16 mouse cellular contexts compared by ENCODE assay signal in the genomic region with DNA sequence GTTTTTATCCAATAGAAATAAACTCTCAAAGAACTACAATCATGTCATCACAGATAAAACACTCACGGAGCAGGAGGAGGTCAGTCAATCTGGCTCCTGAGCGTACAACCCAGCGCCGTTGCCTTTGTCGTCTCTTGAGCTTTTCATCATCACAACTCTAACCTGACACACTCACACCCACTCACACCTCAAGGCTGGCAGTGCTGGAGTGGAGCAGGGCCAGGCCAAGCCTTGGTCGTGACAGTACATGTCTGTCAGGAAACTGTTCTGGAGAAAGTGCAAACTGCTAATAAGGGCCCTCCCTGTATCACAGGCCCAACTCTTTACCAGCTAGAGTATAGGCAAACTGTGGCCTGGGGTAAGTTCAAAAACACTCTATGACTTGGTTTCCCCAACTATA.
DNase-seq lines count a peak whose midpoint lies in the region; ATAC-seq and TF ChIP-seq lines count a peak whose summit lies in the region.
"Had no signal": no experiment of that assay in that cellular context is flagged by ENCODE, and none has a peak within 500 bp of the region (broad histone marks: within the 10 kb centered on the region; RNA-seq: fewer than 3 reads in every experiment).

No protein-coding gene starts in this region.

- no peak for ATAC-seq in heart, postnatal 0 days (ENCODE audit: insufficient read depth, low read depth)
- ATAC-seq in embryonic facial prominence, embryonic 11.5 days (replicated peaks; ENCODE audit: insufficient number of reproducible peaks, low FRiP score, low TSS enrichment, low read depth): no peak
- no peak for ATAC-seq in limb, embryonic 15.5 days (ENCODE audit: insufficient number of reproducible peaks, low FRiP score, low TSS enrichment, low read depth)
- ATAC-seq in liver, embryonic 11.5 days (replicated peaks; ENCODE audit: low FRiP score): no peak
- ATAC-seq: forebrain, postnatal 0 days; liver, postnatal 0 days had no signal

- DNase-seq in heart, adult 11 months: peak; percentile 84
- no peak for DNase-seq in heart, postnatal 10 days
- DNase-seq in heart, postnatal 0 days (ENCODE audit: low spot score): no peak
- no peak for DNase-seq in heart, adult 8-10 months (ENCODE audit: low spot score)
- DNase-seq in embryonic facial prominence, embryonic 11.5 days (ENCODE audit: low spot score): no peak
- DNase-seq in left cerebral cortex, adult 2 months (ENCODE audit: extremely low spot score in 1 of 2, low spot score in 2 of 2): no peak
- DNase-seq in liver, embryonic 11.5 days (ENCODE audit: low spot score): no peak
- DNase-seq: cerebellum, adult 8-10 months; forebrain, postnatal 0 days; liver, postnatal 0 days; right cerebral cortex, postnatal 25 days; thymus, postnatal 25 days had no signal

- H3K4me1 ChIP-seq in heart, postnatal 0 days (ENCODE audit: control insufficient read depth, insufficient read depth): peaks cover 62% of the 10 kb centered on the region
- peaks cover 23% of the 10 kb centered on the region for H3K4me1 ChIP-seq in embryonic facial prominence, embryonic 11.5 days (ENCODE audit: control insufficient read depth, insufficient read depth, low read length)
- H3K4me1 ChIP-seq in limb, embryonic 15.5 days: peaks cover 62% of the 10 kb centered on the region
- peaks cover 39% of the 10 kb centered on the region for H3K4me1 ChIP-seq in liver, embryonic 11.5 days (replicated peaks; ENCODE audit: control insufficient read depth, insufficient read depth, low read length)

- TF ChIP-seq CTCF in heart, postnatal 0 days (IDR thresholded peaks at IDR 0.05; ENCODE audit: low read depth): no peak
- no peak for TF ChIP-seq CTCF in left cerebral cortex, adult 2 months (IDR thresholded peaks at IDR 0.05)

- intact Hi-C loops in heart, postnatal 10 days (cut with DNase I): loop anchor here (5.0 kb wide), 2 partner anchors 129 to 244 kb away; no protein-coding TSS in a partner anchor
- intact Hi-C loops in left cerebral cortex, adult 2 months (cut with DNase I): no loop called here

- H3K9ac ChIP-seq in heart, postnatal 0 days (replicated peaks; ENCODE audit: low read depth, low read length): no peak overlapping the region
- no peak overlapping the region for H3K9ac ChIP-seq in embryonic facial prominence, embryonic 11.5 days (replicated peaks; ENCODE audit: low read length)
- no peak overlapping the region for H3K9ac ChIP-seq in limb, embryonic 15.5 days
- H3K9ac ChIP-seq in liver, embryonic 11.5 days (ENCODE audit: low read depth, low read length): no peak overlapping the region
- H3K9ac ChIP-seq: forebrain, postnatal 0 days; hindbrain, embryonic 12.5 days; liver, postnatal 0 days had no signal

- H3K4me2 ChIP-seq in heart, postnatal 0 days (ENCODE audit: low read depth, low read length): no peak overlapping the region
- H3K4me2 ChIP-seq in embryonic facial prominence, embryonic 11.5 days (ENCODE audit: low read depth, low read length): no peak overlapping the region
- no peak overlapping the region for H3K4me2 ChIP-seq in limb, embryonic 15.5 days
- H3K4me2 ChIP-seq in liver, embryonic 11.5 days: no peak overlapping the region
- H3K4me2 ChIP-seq: hindbrain, embryonic 12.5 days had no signal

- H3K4me3 ChIP-seq in heart, postnatal 0 days (ENCODE audit: low read depth, low read length): no peak overlapping the region
- H3K4me3 ChIP-seq in embryonic facial prominence, embryonic 11.5 days (ENCODE audit: low read depth, low read length): no peak overlapping the region
- no peak overlapping the region for H3K4me3 ChIP-seq in limb, embryonic 15.5 days
- H3K4me3 ChIP-seq in left cerebral cortex, adult 2 months: no peak overlapping the region
- H3K4me3 ChIP-seq in liver, embryonic 11.5 days (ENCODE audit: low read depth, low read length): no peak overlapping the region
- H3K4me3 ChIP-seq: hindbrain, embryonic 12.5 days; midbrain, embryonic 10.5 days had no signal

- TF ChIP-seq EP300 in heart, postnatal 0 days (IDR thresholded peaks at IDR 0.05; ENCODE audit: low read depth): no peak

- WGBS in heart, postnatal 0 days: 44% methylated on average over 6 of the region's 6 CpGs
- 76% methylated on average over 6 of the region's 6 CpGs for WGBS in embryonic facial prominence, embryonic 11.5 days
- WGBS in limb, embryonic 15.5 days: 67% methylated on average over 6 of the region's 6 CpGs
- 76% methylated on average over 6 of the region's 6 CpGs for WGBS in liver, embryonic 11.5 days

- peak overlapping the region; percentile 91; the same call in 1 of the 2 replicates for H3K27ac ChIP-seq in heart, postnatal 0 days (ENCODE audit: low read depth)
- 0 out of 2 replicates have a peak overlapping the region, but pooled peaks have one; percentile 1 for H3K27ac ChIP-seq in embryonic facial prominence, embryonic 11.5 days (replicated peaks; ENCODE audit: low read depth, low read length)
- H3K27ac ChIP-seq in limb, embryonic 15.5 days: peak overlapping the region; percentile 76
- H3K27ac ChIP-seq in left cerebral cortex, adult 2 months: no peak overlapping the region
- H3K27ac ChIP-seq in liver, embryonic 11.5 days (ENCODE audit: low read depth, low read length): no peak overlapping the region
- H3K27ac ChIP-seq: hindbrain, embryonic 12.5 days; kidney, postnatal 0 days; midbrain, embryonic 10.5 days had no signal

- H3K36me3 ChIP-seq in heart, postnatal 0 days (replicated peaks; ENCODE audit: control insufficient read depth, insufficient read depth, low read length): no peaks in the 10 kb centered on the region
- H3K36me3 ChIP-seq in embryonic facial prominence, embryonic 11.5 days (replicated peaks; ENCODE audit: control insufficient read depth, insufficient read depth, low read depth, low read length): no peaks in the 10 kb centered on the region
- no peaks in the 10 kb centered on the region for H3K36me3 ChIP-seq in limb, embryonic 15.5 days
- no peaks in the 10 kb centered on the region for H3K36me3 ChIP-seq in liver, embryonic 11.5 days (ENCODE audit: control insufficient read depth, insufficient read depth, low read length)
- H3K36me3 ChIP-seq: hindbrain, embryonic 12.5 days; midbrain, embryonic 10.5 days had no signal

- H3K27me3 ChIP-seq in heart, postnatal 0 days (ENCODE audit: control insufficient read depth, insufficient read depth, low read length): no peaks in the 10 kb centered on the region
- H3K27me3 ChIP-seq in embryonic facial prominence, embryonic 11.5 days (ENCODE audit: control insufficient read depth, insufficient read depth, low read length): no peaks in the 10 kb centered on the region
- no peaks in the 10 kb centered on the region for H3K27me3 ChIP-seq in limb, embryonic 15.5 days
- no peaks in the 10 kb centered on the region for H3K27me3 ChIP-seq in liver, embryonic 11.5 days (replicated peaks; ENCODE audit: control insufficient read depth, insufficient read depth, low read length)
- H3K27me3 ChIP-seq: hindbrain, embryonic 12.5 days had no signal

- H3K9me3 ChIP-seq in heart, postnatal 0 days (replicated peaks; ENCODE audit: control insufficient read depth, low read length): no peaks in the 10 kb centered on the region
- no peaks in the 10 kb centered on the region for H3K9me3 ChIP-seq in embryonic facial prominence, embryonic 11.5 days (replicated peaks; ENCODE audit: control insufficient read depth, low read length)
- H3K9me3 ChIP-seq in limb, embryonic 15.5 days: no peaks in the 10 kb centered on the region
- H3K9me3 ChIP-seq in liver, embryonic 11.5 days (ENCODE audit: control insufficient read depth, low read length): no peaks in the 10 kb centered on the region
- H3K9me3 ChIP-seq: hindbrain, embryonic 12.5 days; midbrain, embryonic 10.5 days had no signal

Comparison
In these comparisons a context has a peak if more than half of its experiments do, and no peak if none do; other contexts are left out.
1. H3K27ac ChIP-seq: peak in heart, postnatal 0 days (single experiment), embryonic facial prominence, embryonic 11.5 days (single experiment) and limb, embryonic 15.5 days (single experiment); none in left cerebral cortex, adult 2 months (single experiment) and liver, embryonic 11.5 days (single experiment).